Mouse (Mus musculus): Measurements from ENCODE around the gene Gnb1l.

GRCm38 (mm10) chr16:18552106-18552710 lies 53.7 kb downstream of the Gnb1l start:
- no peak for TF ChIP-seq CTCF (IDR thresholded peaks at IDR 0.05; ENCODE audit: control insufficient read depth, insufficient read depth, insufficient read length)
- no peak for TF ChIP-seq USF1 (IDR thresholded peaks at IDR 0.05; ENCODE audit: low read depth)
- TF ChIP-seq MAX (IDR thresholded peaks at IDR 0.05): no peak
